In the genomic region with DNA sequence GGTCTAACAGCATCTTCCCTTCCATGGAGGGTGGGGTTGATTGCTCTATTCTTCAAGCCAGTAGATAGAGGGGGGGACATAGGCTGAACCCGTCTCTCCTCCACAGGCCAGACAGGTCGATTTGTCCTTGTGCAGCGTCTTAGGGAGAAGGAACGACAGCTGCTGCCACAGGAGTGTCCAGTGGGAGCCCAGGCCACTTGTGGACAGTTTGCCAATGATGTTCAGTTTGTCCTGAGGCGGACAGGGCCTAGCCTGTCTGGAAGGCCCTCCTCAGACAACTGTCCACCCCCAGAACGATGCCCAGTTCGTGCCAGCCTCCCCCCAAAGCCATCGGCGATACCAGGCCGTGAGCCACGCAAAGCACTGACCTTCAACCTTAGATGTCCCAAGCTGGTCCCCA, we compare ENCODE assay signal across 9 mouse cellular contexts. TPM values are rescaled to one million over a fixed set of nuclear protein-coding genes. Genes with fewer than 3 reads are reported as not detected.
DNase-seq lines count a peak whose midpoint lies in the region; ATAC-seq and TF ChIP-seq lines count a peak whose summit lies in the region.
"Had no signal": no experiment of that assay in that cellular context is flagged by ENCODE, and none has a peak within 500 bp of the region (broad histone marks: within the 10 kb centered on the region; RNA-seq: fewer than 3 reads in every experiment).

No protein-coding gene starts in this region.

- H3K36me3 ChIP-seq in heart, embryonic 12.5 days: 0 out of 2 replicates have a peak, but pooled peaks cover 3% of the 10 kb centered on the region
- no peaks in the 10 kb centered on the region for H3K36me3 ChIP-seq in testis, adult 2 months (ENCODE audit: control insufficient read depth, insufficient read depth, low read length)
- peaks cover 31% of the 10 kb centered on the region for H3K36me3 ChIP-seq in liver, embryonic 13.5 days

- peak overlapping the region; percentile 74 for H3K4me3 ChIP-seq in heart, embryonic 12.5 days
- peak overlapping the region; percentile 86 for H3K4me3 ChIP-seq in testis, adult 2 months (ENCODE audit: control insufficient read depth, low read depth, low read length)
- peak overlapping the region; percentile 82 for H3K4me3 ChIP-seq in liver, embryonic 13.5 days (replicated peaks)

- 0 out of 2 replicates have a peak, but pooled peaks cover 8% of the 10 kb centered on the region for H3K27me3 ChIP-seq in heart, embryonic 12.5 days (replicated peaks)
- no peaks in the 10 kb centered on the region for H3K27me3 ChIP-seq in testis, adult 2 months (ENCODE audit: control insufficient read depth, insufficient read depth, low read length)
- H3K27me3 ChIP-seq in liver, embryonic 13.5 days: no peaks in the 10 kb centered on the region

- no peak for TF ChIP-seq POLR2A in testis, adult 2 months (IDR thresholded peaks at IDR 0.05; ENCODE audit: control insufficient read depth, low read depth, low read length)

- DNase-seq in heart, adult 8-10 months (ENCODE audit: low spot score): no peak
- DNase-seq in testis, postnatal 10 days (ENCODE audit: low spot score): no peak
- no peak for DNase-seq in liver, embryonic 13.5 days
- DNase-seq in testis, postnatal 14 days (ENCODE audit: low spot score): peak; percentile 8
- no peak for DNase-seq in Muller cell, postnatal 12 days (ENCODE audit: inconsistent ontology term)
- no peak for DNase-seq in adrenal gland, adult 8-10 months

- H3K4me1 ChIP-seq in heart, embryonic 12.5 days (replicated peaks): peaks cover 35% of the 10 kb centered on the region
- H3K4me1 ChIP-seq in testis, adult 2 months (ENCODE audit: control insufficient read depth, insufficient read depth, low read length): peaks cover 30% of the 10 kb centered on the region
- peaks cover 92% of the 10 kb centered on the region for H3K4me1 ChIP-seq in liver, embryonic 13.5 days (replicated peaks)

- H3K27ac ChIP-seq in heart, embryonic 12.5 days (ENCODE audit: poor library complexity, severe bottlenecking): peak overlapping the region; percentile 66; the same call in 1 of the 2 replicates
- no peak overlapping the region for H3K27ac ChIP-seq in testis, adult 2 months (ENCODE audit: control insufficient read depth, insufficient read depth, low read depth, low read length)
- H3K27ac ChIP-seq in liver, embryonic 13.5 days: peak overlapping the region; percentile 91

- no peak for TF ChIP-seq CTCF in testis, adult 2 months (IDR thresholded peaks at IDR 0.05; ENCODE audit: control insufficient read depth, insufficient read depth, insufficient replicate concordance, low read depth, low read length)

- no peaks in the 10 kb centered on the region for H3K9me3 ChIP-seq in heart, embryonic 12.5 days (replicated peaks)
- no peaks in the 10 kb centered on the region for H3K9me3 ChIP-seq in liver, embryonic 13.5 days (replicated peaks)

- WGBS in heart, embryonic 12.5 days: 83% methylated on average over 11 of the region's 11 CpGs
- 82% methylated on average over 11 of the region's 11 CpGs for WGBS in liver, embryonic 13.5 days (ENCODE audit: insufficient replicate concordance)

- peak overlapping the region; percentile 65; the same call in 1 of the 2 replicates for H3K9ac ChIP-seq in heart, embryonic 12.5 days
- H3K9ac ChIP-seq in liver, embryonic 13.5 days: peak overlapping the region; percentile 90

- no peak for ATAC-seq in heart, embryonic 12.5 days (ENCODE audit: insufficient number of reproducible peaks, low FRiP score)
- ATAC-seq in liver, embryonic 13.5 days (ENCODE audit: low read depth): no peak

- H3K4me2 ChIP-seq in heart, embryonic 12.5 days: peak overlapping the region; percentile 83
- peak overlapping the region; percentile 100 for H3K4me2 ChIP-seq in liver, embryonic 13.5 days

RNA-seq across cellular contexts. Expression of a gene that starts 1.2 kb away (rescaled TPM):
- 12.9 and 16.2 TPM in 2 replicates for polyA plus RNA-seq in heart, embryonic 12.5 days (2016; fragmentation: Nextera tagmentation; extraction: Ambion mirVana)
- total RNA-seq in heart, adult 8-10 months (2022): under 1 TPM in 3 of 4 experiments, not detected in 1; 0.66 to 0.90 (median 0.73) TPM
- 33.5 and 41.7 TPM in 2 replicates for polyA plus RNA-seq in testis, adult 2 months (2012; rRNA removed)
- 23.9 and 26.7 TPM in 2 replicates for polyA plus RNA-seq in liver, embryonic 13.5 days (2015; fragmentation: Nextera tagmentation; extraction: Ambion mirVana)
- 1 to 10 TPM; 5.6 to 7.7 (median 6.3) TPM for total RNA-seq in adrenal gland, adult 8-10 months (2022)

RNA-seq across cellular contexts. Expression of a gene that starts 3.0 kb away (rescaled TPM):
- 1.3 and 1.4 TPM in 2 replicates for polyA plus RNA-seq in heart, embryonic 12.5 days (2016; fragmentation: Nextera tagmentation; extraction: Ambion mirVana)
- not detected for total RNA-seq in heart, adult 8-10 months (2022)
- 216 and 222 TPM in 2 replicates for polyA plus RNA-seq in testis, adult 2 months (2012; rRNA removed)
- polyA plus RNA-seq in liver, embryonic 13.5 days (2015; fragmentation: Nextera tagmentation; extraction: Ambion mirVana): 0.59 and 0.71 TPM in 2 replicates
- total RNA-seq in adrenal gland, adult 8-10 months (2022): under 1 TPM; 0.12 to 0.94 (median 0.66) TPM
- total RNA-seq: layer of hippocampus, postnatal 14 days had no signal

RNA-seq across cellular contexts. Expression of a gene that starts 11.7 kb away (rescaled TPM):
- polyA plus RNA-seq in heart, embryonic 12.5 days (2016; fragmentation: Nextera tagmentation; extraction: Ambion mirVana): 56.4 and 59.3 TPM in 2 replicates
- total RNA-seq in heart, adult 8-10 months (2022): 10 to 100 TPM; 26.2 to 38.2 (median 31.9) TPM
- polyA plus RNA-seq in testis, adult 2 months (2012; rRNA removed): 17.6 and 19.0 TPM in 2 replicates
- 32.6 and 34.9 TPM in 2 replicates for polyA plus RNA-seq in liver, embryonic 13.5 days (2015; fragmentation: Nextera tagmentation; extraction: Ambion mirVana)
- total RNA-seq in adrenal gland, adult 8-10 months (2022): 10 to 100 TPM; 79.8 to 92.9 (median 84.3) TPM

RNA-seq across cellular contexts. Expression of a gene that starts 22.9 kb away (rescaled TPM):
- polyA plus RNA-seq in heart, embryonic 12.5 days (2016; fragmentation: Nextera tagmentation; extraction: Ambion mirVana): 2.5 and 3.5 TPM in 2 replicates
- 1 to 10 TPM; 1.8 to 3.4 (median 3.0) TPM for total RNA-seq in heart, adult 8-10 months (2022)
- polyA plus RNA-seq in testis, adult 2 months (2012; rRNA removed): 131 and 140 TPM in 2 replicates
- polyA plus RNA-seq in liver, embryonic 13.5 days (2015; fragmentation: Nextera tagmentation; extraction: Ambion mirVana): 12.2 and 15.5 TPM in 2 replicates
- total RNA-seq in adrenal gland, adult 8-10 months (2022): 10 to 100 TPM in 1 of 4 experiments, 1 to 10 TPM in 3; 6.6 to 12.1 (median 8.4) TPM

RNA-seq across cellular contexts. Expression of a gene that starts 23.1 kb away (rescaled TPM):
- polyA plus RNA-seq in heart, embryonic 12.5 days (2016; fragmentation: Nextera tagmentation; extraction: Ambion mirVana): 74.1 and 78.2 TPM in 2 replicates
- 100 to 1,000 TPM in 1 of 4 experiments, 10 to 100 TPM in 3; 81.0 to 107 (median 87.7) TPM for total RNA-seq in heart, adult 8-10 months (2022)
- 41.6 and 46.6 TPM in 2 replicates for polyA plus RNA-seq in testis, adult 2 months (2012; rRNA removed)
- 91.5 and 104 TPM in 2 replicates for polyA plus RNA-seq in liver, embryonic 13.5 days (2015; fragmentation: Nextera tagmentation; extraction: Ambion mirVana)
- 100 to 1,000 TPM in 1 of 4 experiments, 10 to 100 TPM in 3; 80.0 to 105 (median 92.6) TPM for total RNA-seq in adrenal gland, adult 8-10 months (2022)

Comparison
In these comparisons a context has a peak if more than half of its experiments do, and no peak if none do; other contexts are left out.
1. RNA of a gene that starts 3.0 kb away (polyA plus RNA-seq): 216 to 222 TPM in testis, adult 2 months; 1.3 to 1.4 TPM in heart, embryonic 12.5 days and 0.59 to 0.71 TPM in liver, embryonic 13.5 days; every median in the first group is over 10 times any median in the second.
2. Peak in every context shown above with its lines, with median percentiles within 50 percentile points of each other: H3K4me3 ChIP-seq.